Mouse (Mus musculus) forebrain, embryonic 16.5 days (tissue): Measurements from ENCODE around the gene Fam131b. TPM values are rescaled to one million over a fixed set of nuclear protein-coding genes. Genes with fewer than 3 reads are reported as not detected.

ENCODE experiments used
- ATAC-seq: fragments of 200-750 bp; cut with Nextera tagmentation; 2 replicates; pipeline ENCODE4 v1.8.0; 2017; ENCODE audit warnings: mild to moderate bottlenecking, moderate library complexity
- H3K27ac ChIP-seq: fragments of 300-500 bp; sonication (generic); 2 replicates; pipeline ENCODE4 v1.5.1; 2014; ENCODE audit warnings: low read length, control low read depth
- H3K27me3 ChIP-seq: fragments of 300-500 bp; sonication (generic); replicated peaks from 2 replicates; pipeline ENCODE4 v1.6.1; 2014; ENCODE audit warnings: low read length; ENCODE audit not compliant: control insufficient read depth, insufficient read depth
- H3K36me3 ChIP-seq: fragments of 300-500 bp; sonication (generic); 2 replicates; pipeline ENCODE4 v1.6.1; 2014; ENCODE audit not compliant: control insufficient read depth, insufficient read depth
- H3K4me1 ChIP-seq: fragments of 300-500 bp; sonication (generic); replicated peaks from 2 replicates; pipeline ENCODE4 v1.6.1; 2014; ENCODE audit warnings: low read length; ENCODE audit not compliant: control insufficient read depth, insufficient read depth
- H3K4me2 ChIP-seq: fragments of 300-500 bp; sonication (generic); 2 replicates; pipeline ENCODE4 v1.6.1; 2014; ENCODE audit warnings: mild to moderate bottlenecking, low read length, control low read depth
- H3K4me3 ChIP-seq: fragments of 300-500 bp; sonication (generic); replicated peaks from 2 replicates; pipeline ENCODE4 v1.5.1; 2014; ENCODE audit warnings: mild to moderate bottlenecking, low read length, control low read depth
- H3K9ac ChIP-seq: fragments of 300-500 bp; sonication (generic); replicated peaks from 2 replicates; pipeline ENCODE4 v1.6.1; 2014; ENCODE audit warnings: low read depth, low read length, control low read depth
- H3K9me3 ChIP-seq: fragments of 300-500 bp; sonication (generic); 2 replicates; pipeline ENCODE4 v1.6.1; 2016; ENCODE audit warnings: low read length; ENCODE audit not compliant: control insufficient read depth
- WGBS: fragments of 180-500 bp; shearing (Covaris S2); extraction: QIAGEN DNeasy Blood & Tissue Kit; methylation state at CpG from one replicate; pipeline ENCODE4 v1.1.7; 2014; 5-methylcytosine and 5-hydroxymethylcytosine counted together
- polyA plus RNA-seq: library from polyadenylated mRNA; unstranded; fragments of >200 nt; fragmentation: Nextera tagmentation; extraction: Ambion mirVana; gene quantifications from 2 replicates; pipeline ENCODE4 v1.2.1, GENCODE M21; 2015

Gene Fam131b
- 5.3 and 7.1 TPM in 2 replicates for polyA plus RNA-seq

DNA sequence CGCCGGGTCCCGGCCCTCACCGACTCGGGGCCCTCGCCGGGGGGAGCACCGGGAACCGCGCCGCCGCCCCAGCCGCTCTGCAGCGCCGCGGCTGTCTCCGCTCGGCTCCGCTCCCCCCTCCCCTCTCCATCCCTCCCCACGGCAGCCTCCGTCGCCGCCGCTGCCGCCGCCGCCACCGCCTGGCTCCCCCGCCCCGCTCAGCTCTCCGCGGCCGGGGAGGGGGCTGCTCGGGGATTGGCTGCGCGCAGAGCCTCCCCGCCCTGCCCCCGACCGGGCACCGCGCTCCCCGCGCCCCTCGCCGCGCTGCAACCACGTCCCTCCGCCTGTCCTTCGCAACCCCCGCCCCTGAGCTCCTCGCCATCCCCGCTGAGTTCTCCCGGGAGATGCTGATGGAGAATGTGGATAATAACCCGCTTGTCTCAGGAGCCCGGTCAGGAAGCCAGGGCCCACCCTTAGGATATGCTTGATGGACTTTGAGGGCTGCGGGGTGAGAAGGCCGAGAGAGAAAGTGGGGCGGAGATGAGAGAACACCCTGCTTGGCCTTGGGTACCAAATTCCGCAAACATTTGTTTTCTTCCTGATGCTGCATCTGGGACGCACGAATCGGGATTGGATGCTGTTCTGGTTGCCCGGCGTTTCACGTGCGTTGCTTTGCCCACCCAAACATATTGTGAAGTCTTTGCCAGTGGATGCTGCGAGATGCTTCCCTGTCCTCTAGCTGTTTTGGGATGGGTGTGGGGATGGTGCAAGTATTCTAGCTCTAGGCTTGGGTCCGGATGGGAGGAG lies at the start of gene Fam131b:
Gene Fam131b, minus strand, starts transcription at position 162 of the 786 bp plus-strand sequence.
- peak within 1 kb of the TSS; percentile 85 for H3K4me3 ChIP-seq
- ATAC-seq, result peak; percentile 92
- H3K9ac ChIP-seq, result peak within 1 kb of the TSS; percentile 94
- H3K36me3 ChIP-seq, result no peaks in the 10 kb centered on the region; the same call in 1 of the 2 replicates
- under 1% methylated on average over 65 of the region's 68 CpGs for WGBS
- H3K27ac ChIP-seq, result peak within 1 kb of the TSS; percentile 81
- peaks cover 16% of the 10 kb centered on the region for H3K4me1 ChIP-seq
- no peaks in the 10 kb centered on the region for H3K9me3 ChIP-seq
- peak within 1 kb of the TSS; percentile 76 for H3K4me2 ChIP-seq
- H3K27me3 ChIP-seq, result no peaks in the 10 kb centered on the region

DNA sequence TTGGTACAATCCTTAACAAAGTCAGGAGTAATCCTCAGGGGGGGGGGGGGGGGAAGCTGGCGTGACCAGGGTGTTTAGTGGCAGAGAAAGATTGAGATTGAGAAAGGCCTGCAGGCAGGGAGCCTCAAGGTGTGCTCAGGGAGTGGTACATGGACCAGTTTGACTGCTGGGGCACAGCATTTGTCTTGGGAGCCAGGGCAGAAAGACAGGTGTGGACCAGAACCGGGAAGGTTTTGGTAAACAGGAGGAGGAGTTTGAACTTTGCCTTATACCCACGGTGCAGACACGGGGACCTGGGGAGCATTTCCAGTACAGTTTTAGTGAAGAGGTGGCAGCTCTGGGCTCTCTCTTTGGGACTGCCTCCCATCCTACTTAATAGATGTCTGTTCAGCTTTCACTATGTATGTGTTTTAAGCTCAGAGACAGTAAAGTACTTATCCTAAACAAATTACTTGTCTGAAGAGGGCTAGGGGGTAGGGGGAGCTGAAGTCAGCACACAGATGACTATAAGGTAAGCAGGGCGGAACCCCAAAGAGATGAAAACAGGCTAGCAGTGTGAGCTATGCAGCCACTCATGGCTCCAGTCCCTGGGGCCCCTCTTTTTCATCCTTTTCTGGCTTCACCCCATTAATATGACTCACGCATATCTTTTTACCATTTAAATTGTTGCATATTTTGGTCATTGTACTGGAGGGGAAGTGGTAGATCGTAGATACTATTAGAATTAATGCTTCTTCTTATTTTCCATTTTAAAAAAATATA lies 49.4 kb upstream of the Fam131b start:
- Histone ChIP-seq H3K36me3 (no peaks in the 10 kb centered on the region), H3K4me1 (peaks cover 10% of the 10 kb centered on the region), H3K4me3 (peak overlapping the region; percentile 37), H3K4me2 (peak overlapping the region; percentile 69), H3K9me3 (no peaks in the 10 kb centered on the region), H3K27ac (no peak overlapping the region), H3K27me3 (no peaks in the 10 kb centered on the region; the same call in 1 of the 2 replicates), H3K9ac (no peak overlapping the region)
- ATAC-seq, result 0 out of 2 replicates have a peak, but pooled peaks have one; percentile 6
- WGBS, result 42% methylated on average over 7 of the region's 7 CpGs

DNA sequence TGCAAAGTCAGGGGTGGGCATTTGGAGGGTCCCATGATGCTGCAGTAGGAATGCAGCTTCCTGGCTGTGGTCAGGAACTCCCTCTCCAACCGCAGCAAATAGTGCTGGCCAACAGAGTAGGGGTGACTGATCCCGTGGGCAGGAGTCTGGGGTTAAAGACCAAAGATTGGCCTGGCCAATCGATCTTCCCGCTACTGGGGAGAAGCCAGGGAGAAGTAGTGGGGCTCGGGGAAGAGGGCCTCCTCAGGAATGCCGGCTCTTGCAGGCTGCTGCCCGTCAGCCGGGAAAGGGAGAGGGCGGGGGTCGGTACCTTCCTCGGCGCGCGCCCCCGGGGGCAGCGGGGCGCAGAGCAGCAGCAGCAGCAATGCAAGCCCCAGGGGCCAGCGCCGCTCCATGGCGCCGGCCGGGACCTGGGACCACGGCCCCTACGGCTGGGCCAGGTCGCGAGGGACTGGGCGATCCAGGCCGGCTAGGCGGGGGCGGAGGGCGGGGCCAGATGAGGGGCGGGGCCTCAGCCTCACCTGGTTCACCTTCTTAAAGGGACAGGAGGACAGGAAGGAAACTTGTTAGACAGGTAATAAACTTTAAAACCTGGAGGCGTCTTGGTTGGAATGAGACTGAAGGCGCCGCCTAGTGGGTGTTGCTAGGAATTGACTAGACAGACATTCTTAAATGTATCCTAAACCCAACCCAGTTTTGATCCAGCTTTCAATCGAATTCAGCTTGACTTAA lies 48.5 kb upstream of the Fam131b start, which contains the start of gene Epha1:
Gene Epha1, minus strand, starts transcription at position 453 of the 732 bp plus-strand sequence.
- ATAC-seq, result peak; percentile 61
- Histone ChIP-seq H3K4me2 (peak within 1 kb of the TSS; percentile 69), H3K4me1 (peaks cover 10% of the 10 kb centered on the region), H3K27me3 (no peaks in the 10 kb centered on the region; the same call in 1 of the 2 replicates), H3K27ac (no peak within 1 kb of the TSS), H3K9ac (no peak within 1 kb of the TSS; the same call in 1 of the 2 replicates), H3K36me3 (no peaks in the 10 kb centered on the region), H3K9me3 (no peaks in the 10 kb centered on the region), H3K4me3 (peak within 1 kb of the TSS; percentile 37)
- under 1% methylated on average over 35 of the region's 36 CpGs for WGBS

DNA sequence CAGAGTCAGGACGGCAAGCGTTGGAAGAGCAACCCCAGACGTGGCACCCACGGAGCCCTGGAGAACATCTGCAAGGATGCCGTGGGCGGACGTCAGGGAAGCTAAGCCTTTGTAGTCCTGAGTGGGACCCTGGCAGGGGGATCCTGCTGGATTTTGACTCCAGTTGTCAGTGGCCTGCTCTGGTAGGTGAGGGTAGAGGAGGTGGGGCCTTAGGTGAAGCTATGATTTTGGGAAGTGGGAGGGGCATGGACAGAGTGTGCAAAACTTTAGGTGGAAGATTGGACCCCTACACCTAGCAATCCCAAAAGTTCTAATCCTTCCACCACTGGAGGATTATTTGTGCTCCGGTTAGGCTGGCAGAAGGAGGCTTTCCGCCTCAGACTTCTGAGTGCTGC lies 48.0 kb upstream of the Fam131b start:
- peaks cover 10% of the 10 kb centered on the region for H3K4me1 ChIP-seq
- no peaks in the 10 kb centered on the region for H3K9me3 ChIP-seq
- no peaks in the 10 kb centered on the region for H3K36me3 ChIP-seq
- no peak overlapping the region for H3K27ac ChIP-seq
- H3K9ac ChIP-seq, result no peak overlapping the region
- WGBS, result 22% methylated on average over 9 of the region's 9 CpGs
- no peak for ATAC-seq
- H3K4me3 ChIP-seq, result no peak overlapping the region
- no peaks in the 10 kb centered on the region; the same call in 1 of the 2 replicates for H3K27me3 ChIP-seq
- no peak overlapping the region for H3K4me2 ChIP-seq

DNA sequence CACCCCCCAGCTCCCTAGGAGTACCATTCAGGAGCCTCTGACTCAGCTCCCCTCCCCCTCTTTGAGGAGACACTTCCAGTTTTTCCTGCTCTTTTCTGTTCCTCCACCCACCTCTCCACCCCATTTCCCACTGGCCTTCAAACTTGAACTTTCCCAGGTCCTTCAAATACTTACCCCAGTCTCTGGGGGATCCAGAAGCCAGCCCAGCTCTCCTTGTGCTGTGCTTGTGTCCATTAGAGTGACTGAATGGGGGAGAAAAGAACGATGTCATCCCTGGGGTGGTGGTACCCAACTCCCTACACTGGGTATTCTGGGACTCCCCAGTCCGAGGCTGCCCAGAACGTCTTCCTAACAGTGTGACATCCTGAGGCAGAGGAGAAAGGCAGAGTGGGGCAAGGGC lies 47.6 kb upstream of the Fam131b start:
- no peak overlapping the region for H3K4me3 ChIP-seq
- H3K4me2 ChIP-seq, result no peak overlapping the region
- H3K4me1 ChIP-seq, result peaks cover 10% of the 10 kb centered on the region
- H3K36me3 ChIP-seq, result no peaks in the 10 kb centered on the region
- ATAC-seq, result no peak
- H3K27ac ChIP-seq, result no peak overlapping the region
- no peaks in the 10 kb centered on the region for H3K9me3 ChIP-seq
- 8% methylated on average over 3 of the region's 3 CpGs for WGBS
- H3K27me3 ChIP-seq, result no peaks in the 10 kb centered on the region; the same call in 1 of the 2 replicates
- H3K9ac ChIP-seq, result no peak overlapping the region

DNA sequence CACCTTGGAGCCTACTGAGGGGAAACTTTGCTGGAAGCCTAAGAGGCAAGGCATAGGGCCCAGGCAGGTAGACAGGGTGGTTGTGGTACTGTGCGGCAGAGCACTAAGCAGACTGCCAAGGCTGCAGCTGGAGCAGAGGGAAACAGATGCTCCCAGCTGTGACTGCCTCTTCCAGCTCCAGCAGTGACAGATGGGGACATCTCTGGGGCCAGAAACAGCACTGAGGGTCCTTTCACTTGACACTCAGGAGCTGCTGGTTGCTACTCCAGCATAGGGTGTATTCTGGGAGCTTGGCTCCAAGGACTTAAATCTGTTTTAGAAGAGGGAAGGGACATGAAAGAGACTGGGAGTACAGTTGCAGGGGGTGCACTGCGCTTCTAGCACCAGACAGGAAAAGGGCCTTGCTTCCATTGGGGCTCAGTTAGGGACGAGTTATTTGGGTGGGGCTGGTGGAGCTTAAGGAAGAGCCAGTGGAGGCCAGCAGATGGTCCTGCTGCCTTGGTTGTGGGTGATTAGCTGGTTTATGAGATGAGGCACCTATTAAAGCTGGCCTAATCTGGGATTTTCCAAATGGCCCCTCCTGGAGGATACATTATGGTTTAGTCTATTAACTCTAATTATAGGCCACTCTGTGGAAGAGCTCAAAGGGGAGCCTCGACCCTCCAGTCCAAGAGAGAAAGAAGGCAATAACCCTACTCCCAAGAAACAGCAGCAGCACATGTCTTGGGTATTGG lies 46.4 kb upstream of the Fam131b start:
- H3K9me3 ChIP-seq, result no peaks in the 10 kb centered on the region
- 42% methylated on average over 4 of the region's 4 CpGs for WGBS
- no peak overlapping the region for H3K9ac ChIP-seq
- H3K27me3 ChIP-seq, result no peaks in the 10 kb centered on the region; the same call in 1 of the 2 replicates
- no peak overlapping the region for H3K4me2 ChIP-seq
- no peak overlapping the region for H3K4me3 ChIP-seq
- no peak overlapping the region for H3K27ac ChIP-seq
- H3K36me3 ChIP-seq, result no peaks in the 10 kb centered on the region
- no peak for ATAC-seq
- peaks cover 10% of the 10 kb centered on the region for H3K4me1 ChIP-seq

DNA sequence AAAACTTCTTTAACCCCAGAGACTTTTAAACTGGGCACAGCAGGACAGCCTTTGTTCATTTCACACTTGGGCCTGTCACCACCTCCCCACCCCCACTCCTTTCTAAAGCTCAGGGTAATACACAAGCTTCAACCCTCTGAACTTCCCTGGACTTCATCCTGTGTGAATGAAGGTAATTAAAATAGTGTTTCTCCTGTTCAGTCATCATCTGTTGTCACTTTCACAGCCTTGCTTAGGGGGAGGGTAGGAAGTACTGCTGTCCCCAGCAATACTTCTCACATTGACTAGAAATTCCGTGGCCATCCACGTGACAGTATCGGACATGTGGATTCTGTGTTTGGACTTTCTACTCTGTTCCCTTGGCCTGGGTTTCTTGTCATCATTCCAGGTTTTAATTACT lies 45.4 kb upstream of the Fam131b start:
- peak; percentile 18 for ATAC-seq
- no peak overlapping the region for H3K4me2 ChIP-seq
- H3K9ac ChIP-seq, result no peak overlapping the region
- WGBS, result 7% methylated on average over 3 of the region's 3 CpGs
- H3K36me3 ChIP-seq, result no peaks in the 10 kb centered on the region
- no peak overlapping the region for H3K27ac ChIP-seq
- peaks cover 10% of the 10 kb centered on the region for H3K4me1 ChIP-seq
- H3K9me3 ChIP-seq, result no peaks in the 10 kb centered on the region
- no peak overlapping the region for H3K4me3 ChIP-seq
- H3K27me3 ChIP-seq, result no peaks in the 10 kb centered on the region; the same call in 1 of the 2 replicates

DNA sequence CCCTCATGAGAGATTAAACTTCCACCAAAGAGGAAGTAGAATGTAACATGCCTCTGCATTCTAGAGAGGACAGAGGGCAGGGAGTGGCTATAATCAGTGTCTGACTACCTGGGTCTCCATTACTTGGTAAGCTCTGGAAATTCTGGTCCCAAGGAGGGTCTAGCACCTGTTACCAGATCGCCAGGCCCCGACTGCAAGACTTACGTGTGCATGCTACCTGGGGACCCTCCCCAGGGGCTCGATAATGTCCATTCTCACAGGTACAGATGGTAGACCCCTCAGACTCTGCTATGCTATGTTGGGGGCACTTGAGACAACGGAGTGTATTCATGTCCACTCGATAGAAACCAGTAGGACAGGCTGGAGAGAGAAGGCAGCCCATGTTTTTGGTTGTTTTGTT lies 40.8 kb upstream of the Fam131b start:
- Histone ChIP-seq H3K9me3 (no peaks in the 10 kb centered on the region), H3K9ac (no peak overlapping the region), H3K4me3 (no peak overlapping the region), H3K27ac (no peak overlapping the region), H3K4me2 (no peak overlapping the region), H3K27me3 (no peaks in the 10 kb centered on the region), H3K36me3 (no peaks in the 10 kb centered on the region), H3K4me1 (no peaks in the 10 kb centered on the region)
- no peak for ATAC-seq
- WGBS, result 90% methylated on average over 6 of the region's 6 CpGs
